Mouse (Mus musculus) testis, postnatal 14 days (tissue): ENCODE results near the gene Hand2.

Experiments used
- DNase-seq: peaks from one replicate; pipeline ENCODE4 v3.0.0; 2021; ENCODE audit warnings: low spot score

Hand2 gene

GRCm38 (mm10) chr8:57342386-57343090, 21.8 kb downstream of the Hand2 start:
- DNase-seq: no peak

GRCm38 (mm10) chr8:57343731-57344315, 23.0 kb downstream of the Hand2 start:
- no peak for DNase-seq

GRCm38 (mm10) chr8:57344956-57345870, 24.4 kb downstream of the Hand2 start:
- DNase-seq: no peak

GRCm38 (mm10) chr8:57346371-57346770, 25.6 kb downstream of the Hand2 start:
- no peak for DNase-seq

- no peak for DNase-seq
Measured at GRCm38 (mm10) chr8:57347141-57347540, 26.4 kb downstream of the Hand2 start.

GRCm38 (mm10) chr8:57348251-57348650, 27.5 kb downstream of the Hand2 start:
- no peak for DNase-seq

- DNase-seq: no peak
Measured at GRCm38 (mm10) chr8:57348866-57349520, 28.2 kb downstream of the Hand2 start.

- no peak for DNase-seq
Measured at GRCm38 (mm10) chr8:57351861-57352260, 31.1 kb downstream of the Hand2 start.

GRCm38 (mm10) chr8:57353346-57354305, 32.8 kb downstream of the Hand2 start:
- DNase-seq: no peak

- no peak for DNase-seq
Measured at GRCm38 (mm10) chr8:57354876-57355275, 34.1 kb downstream of the Hand2 start.

- DNase-seq: no peak
Measured at GRCm38 (mm10) chr8:57356529-57357325, 35.9 kb downstream of the Hand2 start.

- no peak for DNase-seq
Measured at GRCm38 (mm10) chr8:57360493-57360892, 39.7 kb downstream of the Hand2 start.

GRCm38 (mm10) chr8:57361003-57361805, 40.4 kb downstream of the Hand2 start:
- no peak for DNase-seq

- DNase-seq: no peak
Measured at GRCm38 (mm10) chr8:57362881-57363280, 42.1 kb downstream of the Hand2 start.

GRCm38 (mm10) chr8:57374044-57374443, 53.3 kb downstream of the Hand2 start:
- DNase-seq: no peak
